Mouse (Mus musculus): ENCODE measurements around the gene Gm49336. TPM values are rescaled to one million over a fixed set of nuclear protein-coding genes. Genes with fewer than 3 reads are reported as not detected.

Gene Gm49336
- 44.7 and 50.3 TPM in 2 replicates for polyA plus RNA-seq (2016; fragmentation: Nextera tagmentation; extraction: Ambion mirVana)

- DNase-seq (ENCODE audit: low spot score): peak; percentile 99
- Histone ChIP-seq H3K4me3 (peak within 1 kb of the TSS; percentile 95), H3K27me3 (ENCODE audit: insufficient read depth, poor library complexity, severe bottlenecking) (no peaks in the 10 kb centered on the region), H3K9me3 (no peaks in the 10 kb centered on the region), H3K4me1 (peaks cover 10% of the 10 kb centered on the region), H3K27ac (peak within 1 kb of the TSS; percentile 97), H3K36me3 (peaks cover 3% of the 10 kb centered on the region)
- WGBS: under 1% methylated on average over 62 of the region's 62 CpGs
Measured at GRCm38 (mm10) chr14:60251281-60252003, at the start of gene Gm49336, which contains the start of gene Nupl1. TSS of gene Gm49336 (minus strand) at chr14:60251507. TSS of gene Nupl1 (minus strand) at chr14:60251431.

GRCm38 (mm10) chr14:60301024-60301423 is 49.7 kb upstream of the Gm49336 start:
- Histone ChIP-seq H3K27ac (no peak overlapping the region), H3K4me1 (no peaks in the 10 kb centered on the region), H3K4me3 (no peak overlapping the region), H3K36me3 (peaks cover 30% of the 10 kb centered on the region; the same call in 1 of the 2 replicates), H3K9me3 (no peaks in the 10 kb centered on the region), H3K27me3 (ENCODE audit: insufficient read depth, poor library complexity, severe bottlenecking) (no peaks in the 10 kb centered on the region)
- 88% methylated on average over 6 of the region's 6 CpGs for WGBS
- no peak for DNase-seq (ENCODE audit: low spot score)

GRCm38 (mm10) chr14:60300224-60300991 is 49.1 kb upstream of the Gm49336 start:
- Histone ChIP-seq H3K9me3 (no peaks in the 10 kb centered on the region), H3K4me3 (no peak overlapping the region), H3K27ac (no peak overlapping the region), H3K27me3 (ENCODE audit: insufficient read depth, poor library complexity, severe bottlenecking) (no peaks in the 10 kb centered on the region), H3K4me1 (no peaks in the 10 kb centered on the region), H3K36me3 (peaks cover 30% of the 10 kb centered on the region; the same call in 1 of the 2 replicates)
- DNase-seq (ENCODE audit: low spot score): no peak
- WGBS: 75% methylated on average over 14 of the region's 14 CpGs

DNA sequence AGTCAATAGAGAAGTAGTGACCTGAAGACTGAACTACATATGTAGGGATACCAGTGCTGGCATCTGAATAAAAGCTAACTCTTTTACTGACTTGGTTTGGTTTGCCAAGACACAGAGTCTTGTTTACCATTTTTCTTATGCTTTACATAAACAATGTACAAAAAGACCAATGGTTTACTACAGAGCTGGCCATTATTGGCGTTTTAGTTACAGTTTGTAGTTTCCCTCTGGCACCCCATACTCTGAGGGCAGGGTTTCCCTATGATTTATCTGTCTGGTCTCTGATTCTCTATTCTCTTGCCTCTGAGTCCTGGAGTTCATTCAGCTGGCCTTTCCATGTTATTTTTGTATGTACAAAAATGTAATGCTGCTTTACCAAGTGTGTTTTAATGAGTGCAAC is 44.2 kb upstream of the Gm49336 start:
- Histone ChIP-seq H3K4me3 (no peak overlapping the region), H3K27ac (no peak overlapping the region), H3K4me1 (no peaks in the 10 kb centered on the region), H3K36me3 (peaks cover 20% of the 10 kb centered on the region; the same call in 1 of the 2 replicates), H3K27me3 (ENCODE audit: insufficient read depth, poor library complexity, severe bottlenecking) (no peaks in the 10 kb centered on the region), H3K9me3 (no peaks in the 10 kb centered on the region)
- 83% methylated on average over 1 of the region's 1 CpGs for WGBS
- no peak for DNase-seq (ENCODE audit: low spot score)

- no peak for DNase-seq (ENCODE audit: low spot score)
- H3K9me3 ChIP-seq: no peaks in the 10 kb centered on the region
- no peaks in the 10 kb centered on the region for H3K27me3 ChIP-seq (ENCODE audit: insufficient read depth, poor library complexity, severe bottlenecking)
- 91% methylated on average over 4 of the region's 4 CpGs for WGBS
- H3K4me3 ChIP-seq: no peak overlapping the region
- no peaks in the 10 kb centered on the region for H3K4me1 ChIP-seq
- no peak overlapping the region for H3K27ac ChIP-seq
- H3K36me3 ChIP-seq: peaks cover 24% of the 10 kb centered on the region; the same call in 1 of the 2 replicates
Measured at GRCm38 (mm10) chr14:60290363-60290762, 39.1 kb upstream of the Gm49336 start.

DNA sequence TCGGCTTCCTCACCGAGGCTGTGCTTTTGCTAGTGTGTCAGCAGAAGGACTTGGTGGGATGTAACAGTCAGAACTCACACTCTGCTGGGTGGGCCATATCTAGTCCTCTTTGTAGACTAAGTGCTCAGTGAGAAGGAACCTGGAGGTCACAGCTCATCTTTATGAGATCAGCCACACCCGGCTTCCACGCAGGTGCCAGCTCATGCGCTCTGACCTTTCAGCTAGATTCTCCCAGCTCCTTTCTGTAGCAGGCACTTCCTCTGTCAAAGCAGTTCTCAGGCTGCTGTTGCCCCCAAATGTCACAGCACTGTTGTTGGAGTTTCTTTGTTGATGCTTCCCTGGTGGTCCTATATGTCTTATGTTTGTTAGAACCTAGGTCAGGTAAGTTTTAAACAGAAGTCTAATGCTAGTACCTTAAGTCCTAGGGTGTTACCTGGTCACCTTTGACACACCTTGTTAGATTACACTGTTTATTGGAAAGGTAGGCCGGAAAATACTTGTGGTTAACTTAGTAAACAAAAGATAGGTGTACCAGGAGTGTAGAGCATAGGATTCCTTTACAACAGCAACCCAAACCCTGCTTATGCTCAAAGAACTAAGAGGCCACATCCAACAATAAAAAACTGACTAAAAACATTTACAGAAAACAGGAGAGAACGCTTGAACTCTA is 35.0 kb upstream of the Gm49336 start:
- no peak overlapping the region for H3K4me3 ChIP-seq
- WGBS: 85% methylated on average over 7 of the region's 7 CpGs
- H3K27me3 ChIP-seq (ENCODE audit: insufficient read depth, poor library complexity, severe bottlenecking): no peaks in the 10 kb centered on the region
- no peak overlapping the region for H3K27ac ChIP-seq
- DNase-seq (ENCODE audit: low spot score): no peak
- peaks cover 26% of the 10 kb centered on the region for H3K36me3 ChIP-seq
- H3K4me1 ChIP-seq: no peaks in the 10 kb centered on the region
- H3K9me3 ChIP-seq: no peaks in the 10 kb centered on the region

- DNase-seq (ENCODE audit: low spot score): peak; percentile 10
- Histone ChIP-seq H3K9me3 (no peaks in the 10 kb centered on the region), H3K36me3 (no peaks in the 10 kb centered on the region), H3K4me3 (no peak overlapping the region), H3K4me1 (no peaks in the 10 kb centered on the region), H3K27ac (no peak overlapping the region), H3K27me3 (ENCODE audit: insufficient read depth, poor library complexity, severe bottlenecking) (no peaks in the 10 kb centered on the region)
- WGBS: 91% methylated on average over 7 of the region's 7 CpGs
Measured at GRCm38 (mm10) chr14:60275301-60276276, 24.3 kb upstream of the Gm49336 start.

- H3K36me3 ChIP-seq: no peaks in the 10 kb centered on the region
- no peak for DNase-seq (ENCODE audit: low spot score)
- no peaks in the 10 kb centered on the region for H3K4me1 ChIP-seq
- no peak overlapping the region for H3K27ac ChIP-seq
- 76% methylated on average over 6 of the region's 6 CpGs for WGBS
- H3K9me3 ChIP-seq: no peaks in the 10 kb centered on the region
- no peak overlapping the region for H3K4me3 ChIP-seq
- H3K27me3 ChIP-seq (ENCODE audit: insufficient read depth, poor library complexity, severe bottlenecking): no peaks in the 10 kb centered on the region
Measured at GRCm38 (mm10) chr14:60273346-60273745, 22.0 kb upstream of the Gm49336 start.

- no peak overlapping the region for H3K27ac ChIP-seq
- DNase-seq (ENCODE audit: low spot score): no peak
- H3K36me3 ChIP-seq: no peaks in the 10 kb centered on the region
- WGBS: 82% methylated on average over 6 of the region's 6 CpGs
- H3K4me3 ChIP-seq: no peak overlapping the region
- no peaks in the 10 kb centered on the region for H3K27me3 ChIP-seq (ENCODE audit: insufficient read depth, poor library complexity, severe bottlenecking)
- H3K4me1 ChIP-seq: peaks cover 9% of the 10 kb centered on the region; the same call in 1 of the 2 replicates
- H3K9me3 ChIP-seq: no peaks in the 10 kb centered on the region
Measured at GRCm38 (mm10) chr14:60269333-60269732, 18.0 kb upstream of the Gm49336 start.

DNA sequence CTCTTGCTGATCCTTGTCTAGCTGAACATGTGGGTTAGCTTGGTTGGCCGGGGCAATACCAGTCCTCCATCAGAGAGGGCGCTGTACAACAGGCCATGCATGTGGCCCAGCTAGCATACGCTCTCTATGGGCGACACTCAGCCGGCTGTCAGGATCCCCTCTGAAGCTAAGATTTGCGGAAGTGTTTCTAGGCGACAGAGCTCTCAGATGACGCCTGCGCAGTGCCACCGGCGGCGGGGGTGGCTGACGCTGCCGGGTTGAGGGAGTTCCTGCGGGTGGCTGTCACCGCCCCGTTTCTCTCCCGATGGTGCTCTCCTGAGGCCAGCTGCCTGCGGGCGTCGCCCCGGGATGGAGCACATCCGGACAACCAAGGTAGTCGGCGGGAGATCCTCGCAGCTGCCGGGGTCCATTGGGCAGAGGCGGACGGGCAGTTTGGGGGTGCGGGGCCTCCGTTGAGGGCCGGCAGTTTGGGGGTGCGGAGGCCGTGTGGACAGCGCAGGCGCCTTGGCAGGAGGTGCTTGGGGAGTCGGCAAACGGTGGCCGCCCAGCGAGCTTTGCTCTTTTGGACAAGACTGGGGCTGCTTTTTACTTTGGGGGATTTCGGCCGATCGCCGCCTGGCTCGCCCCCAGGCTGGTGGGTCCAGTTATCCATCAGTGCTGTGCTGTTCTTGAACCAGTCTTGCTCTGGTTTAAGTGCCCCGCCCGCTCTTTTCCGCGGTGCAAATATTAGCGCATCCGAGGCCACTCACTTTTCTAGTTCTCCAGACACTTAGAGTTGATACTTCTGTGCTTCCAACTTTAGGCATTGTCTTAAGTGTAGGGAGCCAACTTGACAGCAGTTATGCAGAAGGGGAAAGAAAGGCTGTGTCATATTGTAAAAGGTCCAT is 13.9 kb upstream of the Gm49336 start, which contains the start of gene Mtmr6:
TSS of gene Mtmr6 (plus strand) at position 239 of the 887 bp plus-strand sequence.
- no peaks in the 10 kb centered on the region for H3K36me3 ChIP-seq
- H3K9me3 ChIP-seq: no peaks in the 10 kb centered on the region
- H3K4me1 ChIP-seq: peaks cover 16% of the 10 kb centered on the region; the same call in 1 of the 2 replicates
- peak within 1 kb of the TSS; percentile 93 for H3K27ac ChIP-seq
- no peaks in the 10 kb centered on the region for H3K27me3 ChIP-seq (ENCODE audit: insufficient read depth, poor library complexity, severe bottlenecking)
- DNase-seq (ENCODE audit: low spot score): peak; percentile 99
- peak within 1 kb of the TSS; percentile 87 for H3K4me3 ChIP-seq
- under 1% methylated on average over 51 of the region's 51 CpGs for WGBS

GRCm38 (mm10) chr14:60262316-60262715 is 11.0 kb upstream of the Gm49336 start:
- no peaks in the 10 kb centered on the region for H3K27me3 ChIP-seq (ENCODE audit: insufficient read depth, poor library complexity, severe bottlenecking)
- H3K4me1 ChIP-seq: peaks cover 16% of the 10 kb centered on the region; the same call in 1 of the 2 replicates
- no peak overlapping the region for H3K4me3 ChIP-seq
- 44% methylated on average over 7 of the region's 7 CpGs for WGBS
- no peak overlapping the region for H3K27ac ChIP-seq
- no peaks in the 10 kb centered on the region for H3K9me3 ChIP-seq
- no peak for DNase-seq (ENCODE audit: low spot score)
- H3K36me3 ChIP-seq: no peaks in the 10 kb centered on the region
